Mouse (Mus musculus) c-Kit-positive CD71-positive TER-119-positive erythroid progenitor cells, embryonic 14.5 days (primary cell): Measurements from ENCODE around the gene Gm10234.

ENCODE experiments used
- DNase-seq: peaks from one replicate; pipeline ENCODE4 v3.0.0-alpha.2; 2013; ENCODE audit warnings: low spot score

The Gm10234 gene

DNA sequence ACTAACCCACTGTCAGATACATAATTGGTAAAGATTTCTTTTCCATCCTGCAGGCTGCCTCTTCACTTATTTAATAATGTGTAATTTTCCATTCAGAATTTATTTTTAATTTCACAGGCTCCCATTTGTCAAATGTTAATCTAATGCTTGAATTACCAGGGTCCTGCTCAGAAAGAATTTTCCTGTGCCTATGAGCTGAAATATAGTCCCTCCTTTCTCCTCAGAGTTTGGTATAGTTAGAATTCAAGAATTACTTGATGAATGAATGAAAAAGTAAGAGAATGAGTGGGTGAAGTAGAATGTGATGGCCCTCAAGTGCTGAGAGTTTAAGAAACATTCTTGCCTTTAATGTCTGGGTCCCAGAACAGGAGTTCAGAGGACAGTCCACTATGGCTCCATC is at the start of gene Gm10234:
Gene Gm10234, plus strand, starts transcription at position 301 of the 400 bp plus-strand sequence.
- DNase-seq = no peak

DNA sequence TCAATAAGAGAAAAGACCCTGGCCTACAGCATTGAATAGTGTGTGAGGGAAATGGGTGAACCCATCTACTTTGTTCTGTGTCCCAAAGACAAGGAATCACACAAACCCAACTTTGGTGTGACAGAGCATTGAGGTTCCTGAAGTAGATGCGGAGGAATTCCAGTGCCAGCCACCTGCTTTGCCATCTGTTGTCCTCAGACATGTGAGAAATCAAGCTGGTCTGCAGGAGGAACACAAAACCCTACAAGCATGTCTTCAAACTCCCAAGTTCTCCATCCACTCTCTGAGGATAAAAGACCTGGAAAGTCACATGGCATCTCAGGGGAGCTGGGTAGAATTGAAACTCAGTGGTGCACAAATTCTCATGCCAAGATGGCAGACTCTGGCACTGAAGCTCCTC is 44.3 kb upstream of the Gm10234 start:
- DNase-seq = no peak

DNA sequence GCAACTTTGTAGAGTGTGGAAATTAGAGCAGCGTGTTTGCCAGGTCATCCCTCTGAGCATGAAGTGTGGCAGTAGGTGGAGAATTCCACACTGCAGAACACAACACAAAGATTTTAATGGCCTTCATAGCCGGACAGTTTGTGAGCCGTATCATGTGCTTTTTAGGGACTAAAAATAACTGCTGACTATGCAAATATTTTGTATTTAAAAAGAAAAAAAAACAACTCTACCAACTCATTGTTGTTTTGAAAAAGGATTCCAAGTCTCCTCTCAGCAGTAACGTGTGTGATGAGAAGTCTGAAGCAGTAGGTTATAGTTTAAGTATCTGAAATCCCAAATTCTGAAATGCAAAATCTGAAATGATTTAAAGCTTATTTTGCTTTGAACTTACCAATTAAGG is 25.9 kb upstream of the Gm10234 start:
- no peak for DNase-seq

GRCm38 (mm10) chr6:95298387-95298786 is 23.5 kb upstream of the Gm10234 start:
- no peak for DNase-seq

GRCm38 (mm10) chr6:95300658-95301057 is 21.3 kb upstream of the Gm10234 start:
- no peak for DNase-seq

GRCm38 (mm10) chr6:95331191-95331590 is 9.3 kb downstream of the Gm10234 start:
- no peak for DNase-seq

- no peak for DNase-seq
Measured at GRCm38 (mm10) chr6:95334781-95335180, 12.9 kb downstream of the Gm10234 start.

DNA sequence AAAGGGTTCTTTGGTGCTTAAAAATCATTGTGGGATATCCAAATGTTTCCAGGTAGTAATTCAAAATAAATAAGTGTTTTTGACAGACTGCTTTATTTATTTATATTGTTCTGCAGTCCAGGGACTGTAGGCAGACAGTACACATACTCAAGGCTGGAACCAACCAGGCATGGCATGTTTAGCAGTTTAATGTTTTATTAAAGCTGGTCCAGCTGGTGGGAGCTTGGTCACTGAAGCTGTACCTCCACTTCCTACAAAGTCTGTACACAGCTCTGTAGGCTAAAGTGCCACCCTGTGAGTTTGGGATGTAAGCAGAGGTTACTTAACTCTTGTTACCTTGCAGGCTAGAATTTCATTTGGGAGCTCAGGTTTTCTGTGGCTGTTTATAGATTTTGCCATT is 27.5 kb downstream of the Gm10234 start:
- no peak for DNase-seq

GRCm38 (mm10) chr6:95353043-95353442 is 31.1 kb downstream of the Gm10234 start:
- DNase-seq = no peak

GRCm38 (mm10) chr6:95353886-95354285 is 32.0 kb downstream of the Gm10234 start:
- no peak for DNase-seq

- no peak for DNase-seq
Measured at GRCm38 (mm10) chr6:95360084-95360483, 38.2 kb downstream of the Gm10234 start.

GRCm38 (mm10) chr6:95362707-95363106 is 40.8 kb downstream of the Gm10234 start:
- DNase-seq = no peak

- DNase-seq = no peak
Measured at GRCm38 (mm10) chr6:95371811-95372210, 49.9 kb downstream of the Gm10234 start.
